Mouse (Mus musculus): Measurements from ENCODE around the gene Heatr4. TPM values are rescaled to one million over a fixed set of nuclear protein-coding genes. Genes with fewer than 3 reads are reported as not detected.

Heatr4 gene
- polyA plus RNA-seq, 1 experiment from 2014 or later, result not detected

DNA sequence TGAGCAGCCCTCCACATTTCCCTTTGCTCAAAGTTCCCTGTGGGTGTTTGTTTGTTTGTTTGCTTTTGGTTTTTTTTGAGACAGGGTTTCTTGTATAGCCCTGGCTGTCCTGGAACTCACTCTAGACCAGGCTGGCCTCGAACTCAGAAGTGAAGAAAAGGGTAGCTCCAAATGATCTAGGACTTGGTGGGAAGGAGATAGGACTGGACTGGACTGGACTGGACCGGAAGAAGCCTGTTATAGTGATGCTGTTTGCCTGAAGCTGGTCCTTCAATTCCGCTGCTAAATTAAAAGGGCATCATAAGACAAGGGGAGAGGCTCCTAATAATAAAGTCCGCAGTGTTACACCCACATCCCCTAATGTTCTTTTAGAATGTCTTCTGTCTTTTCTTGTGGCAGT, 3.8 kb upstream of the Heatr4 start:
- peak; percentile 32; the same call in 1 of the 2 replicates for ATAC-seq (replicated peaks)

DNA sequence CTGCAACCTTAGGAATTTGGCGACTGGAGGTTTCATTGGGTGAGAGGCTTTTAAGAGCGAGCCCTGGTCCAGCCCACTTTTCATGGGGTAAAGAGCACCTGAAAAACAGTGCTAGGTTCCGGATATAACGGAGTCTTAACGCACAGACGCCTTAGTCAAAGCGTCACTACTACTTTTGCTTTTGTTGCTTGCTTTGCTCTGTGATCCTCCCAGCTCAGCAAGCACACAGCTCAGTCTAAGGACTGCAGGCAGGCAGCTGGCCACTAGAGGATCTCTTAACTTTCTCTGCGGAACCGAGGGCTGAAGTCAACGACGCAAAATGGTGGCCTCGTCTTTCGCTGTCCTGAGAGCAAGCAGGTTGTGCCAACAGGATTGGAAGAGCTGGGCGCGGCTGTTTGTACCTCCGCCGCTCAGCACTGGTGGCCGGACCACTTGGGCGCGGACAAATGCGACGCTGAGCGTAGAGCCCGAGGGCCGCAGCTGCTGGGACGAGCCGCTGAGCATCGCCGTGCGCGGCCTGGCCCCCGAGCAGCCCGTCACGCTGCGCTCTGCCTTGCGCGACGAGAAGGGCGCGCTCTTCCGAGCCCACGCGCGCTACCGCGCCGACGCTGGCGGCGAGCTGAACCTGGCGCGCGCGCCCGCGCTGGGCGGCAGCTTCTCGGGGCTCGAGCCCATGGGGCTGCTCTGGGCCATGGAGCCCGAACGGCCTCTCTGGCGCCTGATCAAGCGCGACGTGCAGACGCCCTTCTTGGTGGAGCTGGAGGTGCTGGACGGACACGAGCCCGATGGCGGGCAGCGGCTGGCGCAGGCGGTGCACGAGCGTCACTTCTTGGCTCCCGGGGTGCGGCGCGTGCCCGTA, 3.2 kb upstream of the Heatr4 start, which contains the start of gene Acot2:
TSS of gene Acot2 (plus strand) at position 279 of the 859 bp plus-strand sequence.
- ATAC-seq (replicated peaks), result peak; percentile 95
- H3K27me3 ChIP-seq, result no peaks in the 10 kb centered on the region
- H3K9me3 ChIP-seq, result no peaks in the 10 kb centered on the region
- H3K9ac ChIP-seq (replicated peaks), result peak within 1 kb of the TSS; percentile 76
- under 1% methylated on average over 80 of the region's 80 CpGs for WGBS
- H3K36me3 ChIP-seq, result no peaks in the 10 kb centered on the region
- peaks cover 6% of the 10 kb centered on the region for H3K4me1 ChIP-seq
- H3K27ac ChIP-seq (replicated peaks), result peak within 1 kb of the TSS; percentile 94
- H3K4me3 ChIP-seq, result peak within 1 kb of the TSS; percentile 83
- peak within 1 kb of the TSS; percentile 70 for H3K4me2 ChIP-seq (replicated peaks)

More for the DNA sequence above, 3.8 kb upstream of the Heatr4 start:
- Histone ChIP-seq H3K9me3 (no peaks in the 10 kb centered on the region), H3K27me3 (no peaks in the 10 kb centered on the region), H3K4me1 (peaks cover 6% of the 10 kb centered on the region), H3K4me3 (peak overlapping the region; percentile 83), H3K27ac (replicated peaks) (peak overlapping the region; percentile 94), H3K4me2 (replicated peaks) (peak overlapping the region; percentile 70), H3K36me3 (no peaks in the 10 kb centered on the region), H3K9ac (replicated peaks) (peak overlapping the region; percentile 76)
- WGBS, result 70% methylated on average over 4 of the region's 4 CpGs

DNA sequence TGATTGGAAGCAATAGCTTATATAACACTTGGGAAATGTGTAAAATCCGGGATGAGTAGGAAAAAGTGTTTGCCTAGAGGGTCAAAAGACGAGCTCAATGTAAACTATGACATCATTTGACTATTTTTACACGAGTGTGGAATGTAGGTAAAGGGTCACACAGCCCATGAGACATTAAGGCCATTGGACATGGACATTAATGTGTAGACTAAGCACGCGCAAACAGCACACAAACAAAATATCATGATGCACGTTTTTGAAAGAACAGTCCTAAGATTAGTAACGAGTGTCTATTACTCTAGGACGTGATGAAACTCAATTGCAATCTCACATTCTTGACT, 2.6 kb upstream of the Heatr4 start:
- peak; percentile 49; the same call in 1 of the 2 replicates for ATAC-seq (replicated peaks)
- WGBS, result 32% methylated on average over 8 of the region's 8 CpGs
- H3K4me2 ChIP-seq (replicated peaks), result peak overlapping the region; percentile 70

DNA sequence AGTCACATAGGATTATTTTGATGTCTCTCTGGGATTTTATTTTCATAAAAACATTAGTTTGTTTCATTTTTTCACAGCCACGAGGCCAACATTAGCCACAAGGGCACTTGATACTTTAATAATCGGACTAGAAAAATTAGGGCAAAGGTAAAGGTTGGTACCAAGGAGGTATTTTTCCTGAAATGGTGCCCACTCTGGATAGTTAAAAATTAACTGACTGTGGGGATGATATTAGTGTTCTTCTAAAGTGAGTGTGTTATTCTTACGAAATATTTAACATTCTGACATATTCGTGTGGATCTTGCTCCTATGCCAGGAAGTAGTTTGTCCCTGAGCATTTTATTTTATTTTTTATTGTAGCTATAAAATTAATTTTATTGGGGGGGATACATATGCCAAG, 3.0 kb downstream of the Heatr4 start:
- H3K4me1 ChIP-seq, result no peaks in the 10 kb centered on the region
- ATAC-seq (replicated peaks), result no peak
- 91% methylated on average over 4 of the region's 4 CpGs for WGBS
- no peaks in the 10 kb centered on the region for H3K36me3 ChIP-seq
- H3K9ac ChIP-seq (replicated peaks), result no peak overlapping the region
- H3K4me3 ChIP-seq, result no peak overlapping the region
- no peak overlapping the region for H3K27ac ChIP-seq (replicated peaks)
- H3K9me3 ChIP-seq, result no peaks in the 10 kb centered on the region
- no peaks in the 10 kb centered on the region for H3K27me3 ChIP-seq
- H3K4me2 ChIP-seq (replicated peaks), result no peak overlapping the region

More for the DNA sequence above, 2.6 kb upstream of the Heatr4 start:
- Histone ChIP-seq H3K36me3 (no peaks in the 10 kb centered on the region), H3K27ac (replicated peaks) (peak overlapping the region; percentile 94), H3K4me3 (peak overlapping the region; percentile 83), H3K9me3 (no peaks in the 10 kb centered on the region), H3K9ac (replicated peaks) (peak overlapping the region; percentile 76), H3K27me3 (no peaks in the 10 kb centered on the region), H3K4me1 (peaks cover 6% of the 10 kb centered on the region)

DNA sequence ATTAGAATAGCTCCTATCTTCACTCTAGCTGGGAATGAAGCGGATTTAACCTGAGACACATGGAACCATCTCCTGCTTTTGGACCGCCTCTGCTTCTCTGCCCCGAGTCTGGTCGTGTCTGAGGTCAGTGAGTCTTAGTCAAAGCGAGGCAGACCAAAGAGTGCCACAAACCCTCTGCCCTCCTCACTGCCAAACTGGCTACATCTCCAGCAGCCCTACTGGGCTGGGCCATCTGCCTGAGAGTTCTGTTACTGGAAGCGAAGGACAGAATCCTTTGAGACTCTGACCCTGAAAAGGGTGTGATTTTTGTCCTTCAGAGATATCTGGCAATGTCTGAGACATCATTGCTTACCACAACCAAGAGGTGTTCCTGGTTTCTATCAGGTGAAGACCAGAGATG, 5.8 kb downstream of the Heatr4 start:
- no peaks in the 10 kb centered on the region for H3K9me3 ChIP-seq
- no peaks in the 10 kb centered on the region for H3K36me3 ChIP-seq
- no peak overlapping the region for H3K9ac ChIP-seq (replicated peaks)
- H3K27me3 ChIP-seq, result no peaks in the 10 kb centered on the region
- no peaks in the 10 kb centered on the region for H3K4me1 ChIP-seq
- no peak for ATAC-seq (replicated peaks)
- WGBS, result 91% methylated on average over 6 of the region's 6 CpGs
- no peak overlapping the region for H3K4me3 ChIP-seq
- H3K27ac ChIP-seq (replicated peaks), result no peak overlapping the region
- no peak overlapping the region for H3K4me2 ChIP-seq (replicated peaks)

DNA sequence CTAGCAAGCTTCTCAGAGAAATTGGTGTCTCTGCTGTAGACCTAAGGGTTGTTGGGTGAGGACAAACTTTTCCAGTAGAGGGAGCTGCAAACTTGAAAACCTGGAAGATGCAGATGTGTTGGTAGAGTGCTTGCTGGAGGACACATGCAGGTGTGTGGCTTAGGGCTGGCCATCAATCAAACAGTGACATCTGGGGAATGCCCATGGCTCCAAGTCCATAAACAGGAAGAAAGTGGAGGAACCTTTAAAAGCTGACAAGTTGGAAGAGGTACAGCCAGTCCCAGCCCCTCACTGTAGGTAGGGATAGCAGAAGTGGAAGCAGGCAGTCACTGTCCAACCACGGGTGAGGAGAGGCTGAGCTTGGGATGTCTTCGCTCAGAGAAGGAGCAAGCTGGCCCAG, 12.5 kb downstream of the Heatr4 start:
- no peak overlapping the region for H3K27ac ChIP-seq (replicated peaks)
- no peaks in the 10 kb centered on the region for H3K4me1 ChIP-seq
- H3K4me2 ChIP-seq (replicated peaks), result no peak overlapping the region
- H3K9ac ChIP-seq (replicated peaks), result no peak overlapping the region
- WGBS, result 89% methylated on average over 2 of the region's 2 CpGs
- H3K36me3 ChIP-seq, result no peaks in the 10 kb centered on the region
- H3K27me3 ChIP-seq, result no peaks in the 10 kb centered on the region
- H3K4me3 ChIP-seq, result no peak overlapping the region
- no peak for ATAC-seq (replicated peaks)
- H3K9me3 ChIP-seq, result no peaks in the 10 kb centered on the region

DNA sequence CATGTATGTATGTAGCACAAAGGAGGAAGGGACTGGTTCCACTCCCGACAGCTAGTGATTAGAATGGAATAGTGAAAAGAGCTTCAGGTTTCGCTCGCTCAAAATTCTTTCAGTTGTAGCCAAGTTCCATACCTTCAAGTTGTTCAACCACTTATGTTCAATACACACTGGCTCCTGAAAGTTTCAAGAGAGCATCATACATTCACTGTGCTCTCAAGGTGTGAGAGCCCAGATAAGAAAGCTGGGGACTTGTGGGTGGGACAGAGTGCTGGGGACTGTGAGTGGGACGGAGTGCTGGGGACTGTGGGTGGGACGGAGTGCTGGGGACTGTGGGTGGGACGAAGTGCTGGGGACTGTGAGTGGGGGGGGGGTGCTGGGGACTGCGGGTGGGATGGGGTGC, 19.4 kb downstream of the Heatr4 start:
- no peak overlapping the region for H3K27ac ChIP-seq (replicated peaks)
- H3K9me3 ChIP-seq, result no peaks in the 10 kb centered on the region
- H3K4me1 ChIP-seq, result no peaks in the 10 kb centered on the region
- 89% methylated on average over 7 of the region's 7 CpGs for WGBS
- no peaks in the 10 kb centered on the region for H3K27me3 ChIP-seq
- ATAC-seq (replicated peaks), result no peak
- H3K9ac ChIP-seq (replicated peaks), result no peak overlapping the region
- no peak overlapping the region for H3K4me2 ChIP-seq (replicated peaks)
- H3K4me3 ChIP-seq, result no peak overlapping the region
- no peaks in the 10 kb centered on the region for H3K36me3 ChIP-seq

DNA sequence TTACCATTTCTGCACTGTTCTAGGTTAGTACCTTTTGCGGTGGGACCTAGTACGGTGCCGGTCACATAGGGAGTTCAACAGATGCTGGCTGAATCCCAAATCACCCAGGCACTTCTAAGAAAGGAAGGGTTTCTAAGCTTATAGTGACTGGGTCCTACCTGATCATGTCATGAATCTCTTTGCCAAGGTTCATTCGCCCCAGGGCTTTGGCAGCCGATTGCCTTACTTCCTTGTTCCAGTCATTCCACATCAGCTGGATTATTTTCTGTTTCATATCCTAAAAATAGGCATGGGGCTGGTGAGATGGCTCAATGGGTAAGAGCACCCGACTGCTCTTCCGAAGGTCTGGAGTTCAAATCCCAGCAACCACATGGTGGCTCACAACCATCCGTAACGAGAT, 26.4 kb downstream of the Heatr4 start:
- H3K4me2 ChIP-seq (replicated peaks), result no peak overlapping the region
- no peak overlapping the region for H3K4me3 ChIP-seq
- H3K9ac ChIP-seq (replicated peaks), result no peak overlapping the region
- H3K36me3 ChIP-seq, result 0 out of 2 replicates have a peak, but pooled peaks cover 6% of the 10 kb centered on the region
- H3K27ac ChIP-seq (replicated peaks), result no peak overlapping the region
- no peaks in the 10 kb centered on the region for H3K9me3 ChIP-seq
- H3K4me1 ChIP-seq, result peaks cover 6% of the 10 kb centered on the region; the same call in 1 of the 2 replicates
- no peaks in the 10 kb centered on the region for H3K27me3 ChIP-seq
- WGBS, result 93% methylated on average over 9 of the region's 9 CpGs
- ATAC-seq (replicated peaks), result no peak

DNA sequence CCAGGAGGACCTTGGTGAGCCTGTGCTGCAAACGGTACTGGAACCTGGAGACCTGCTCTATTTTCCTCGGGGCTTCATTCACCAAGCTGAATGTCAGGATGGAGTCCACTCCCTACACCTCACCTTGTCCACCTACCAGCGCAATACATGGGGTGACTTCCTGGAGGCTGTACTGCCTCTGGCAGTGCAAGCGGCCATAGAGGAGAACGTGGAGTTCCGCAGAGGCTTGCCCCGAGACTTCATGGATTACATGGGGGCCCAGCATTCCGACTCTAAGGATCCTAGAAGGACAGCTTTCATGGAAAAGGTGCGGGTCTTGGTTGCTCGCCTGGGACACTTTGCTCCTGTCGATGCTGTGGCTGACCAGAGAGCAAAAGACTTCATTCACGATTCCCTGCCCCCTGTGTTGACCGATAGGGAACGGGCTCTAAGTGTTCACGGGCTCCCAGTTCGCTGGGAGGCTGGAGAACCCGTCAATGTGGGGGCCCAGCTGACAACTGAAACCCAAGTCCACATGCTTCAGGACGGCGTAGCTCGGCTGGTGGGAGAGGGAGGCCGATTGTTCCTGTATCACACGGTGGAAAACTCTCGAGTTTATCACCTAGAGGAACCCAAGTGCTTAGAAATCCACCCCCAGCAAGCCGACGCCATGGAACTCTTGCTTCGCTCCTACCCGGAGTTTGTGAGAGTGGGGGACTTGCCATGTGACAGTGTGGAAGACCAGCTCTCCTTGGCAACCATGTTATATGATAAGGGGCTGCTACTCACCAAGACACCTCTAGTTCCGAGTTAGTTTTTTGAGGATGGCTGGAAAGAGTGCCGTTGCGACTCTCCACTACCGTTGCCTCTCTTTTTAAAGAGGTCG, 32.7 kb downstream of the Heatr4 start:
- no peak for ATAC-seq (replicated peaks)
- Histone ChIP-seq H3K27ac (replicated peaks) (no peak overlapping the region), H3K4me1 (peaks cover 31% of the 10 kb centered on the region), H3K9ac (replicated peaks) (peak overlapping the region; percentile 74), H3K9me3 (no peaks in the 10 kb centered on the region), H3K36me3 (0 out of 2 replicates have a peak, but pooled peaks cover 6% of the 10 kb centered on the region), H3K4me2 (replicated peaks) (peak overlapping the region; percentile 72), H3K4me3 (peak overlapping the region; percentile 72), H3K27me3 (no peaks in the 10 kb centered on the region)
- 71% methylated on average over 32 of the region's 32 CpGs for WGBS

DNA sequence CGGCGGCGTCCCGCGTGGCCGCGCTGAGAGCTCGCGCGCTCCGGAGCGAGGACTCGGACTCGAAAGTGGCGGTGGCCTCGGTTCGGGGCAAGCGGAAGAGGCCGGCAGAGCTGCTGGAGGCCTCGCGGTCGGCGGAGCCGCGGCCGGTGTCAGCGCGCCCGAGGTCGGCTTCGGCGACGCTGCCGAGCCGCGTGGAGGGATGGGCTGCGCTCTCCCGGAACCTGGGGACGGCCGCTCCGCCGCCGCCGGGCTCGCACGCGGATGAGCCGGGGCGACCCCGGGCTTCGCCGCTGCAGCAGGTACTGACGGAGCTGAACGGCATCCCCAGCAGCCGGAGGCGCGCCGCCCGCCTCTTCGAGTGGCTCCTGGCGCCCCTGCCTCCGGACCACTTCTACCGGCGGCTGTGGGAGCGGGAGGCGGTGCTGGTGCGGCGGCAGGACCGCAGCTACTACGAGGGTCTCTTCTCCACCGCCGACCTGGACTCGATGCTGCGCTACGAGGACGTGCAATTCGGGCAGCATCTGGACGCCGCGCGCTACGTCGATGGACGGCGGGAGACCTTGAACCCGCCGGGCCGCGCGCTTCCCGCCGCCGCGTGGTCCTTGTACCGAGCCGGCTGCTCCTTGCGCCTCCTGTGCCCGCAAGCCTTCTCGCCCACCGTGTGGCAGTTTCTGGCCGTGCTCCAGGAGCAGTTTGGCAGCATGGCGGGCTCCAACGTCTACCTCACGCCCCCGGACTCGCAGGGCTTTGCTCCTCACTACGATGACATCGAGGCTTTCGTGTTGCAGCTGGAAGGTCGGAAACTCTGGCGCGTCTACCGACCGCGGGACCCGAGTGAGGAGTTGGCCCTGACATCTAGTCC, 33.6 kb downstream of the Heatr4 start:
- H3K36me3 ChIP-seq, result 0 out of 2 replicates have a peak, but pooled peaks cover 4% of the 10 kb centered on the region
- no peaks in the 10 kb centered on the region for H3K27me3 ChIP-seq
- H3K9ac ChIP-seq (replicated peaks), result peak overlapping the region; percentile 74
- peak overlapping the region; percentile 72 for H3K4me2 ChIP-seq (replicated peaks)
- peaks cover 31% of the 10 kb centered on the region for H3K4me1 ChIP-seq
- ATAC-seq (replicated peaks), result peak; percentile 70
- H3K4me3 ChIP-seq, result peak overlapping the region; percentile 72
- H3K9me3 ChIP-seq, result no peaks in the 10 kb centered on the region
- H3K27ac ChIP-seq (replicated peaks), result peak overlapping the region; percentile 81
- under 1% methylated on average over 110 of the region's 116 CpGs for WGBS

DNA sequence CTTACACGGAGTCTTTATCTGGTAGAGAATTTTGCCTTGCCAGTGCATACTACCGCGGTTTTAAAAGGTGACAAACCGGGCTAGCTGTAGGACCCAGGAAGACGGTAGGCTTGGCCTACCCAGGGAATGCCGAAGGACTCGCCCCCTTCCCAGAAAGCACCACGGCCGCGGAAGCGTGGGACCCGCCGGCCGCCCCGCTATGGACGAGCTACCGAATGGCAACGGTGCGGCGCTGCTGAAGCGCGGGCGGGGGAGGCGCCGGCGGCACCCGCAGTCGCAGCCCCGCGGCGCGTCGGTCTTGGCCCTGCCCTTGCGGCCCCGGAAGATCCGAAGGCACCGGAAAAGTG, 34.2 kb downstream of the Heatr4 start, which contains the start of gene Riox1:
TSS of gene Riox1 (plus strand) at position 116 of the 347 bp plus-strand sequence.
- no peaks in the 10 kb centered on the region for H3K9me3 ChIP-seq
- 0% methylated on average over 37 of the region's 37 CpGs for WGBS

More for the DNA sequence above, 34.2 kb downstream of the Heatr4 start, which contains the start of gene Riox1:
- H3K9ac ChIP-seq (replicated peaks), result peak within 1 kb of the TSS; percentile 74
- no peaks in the 10 kb centered on the region for H3K27me3 ChIP-seq
- H3K36me3 ChIP-seq, result 0 out of 2 replicates have a peak, but pooled peaks cover 1% of the 10 kb centered on the region
- H3K4me2 ChIP-seq (replicated peaks), result peak within 1 kb of the TSS; percentile 72
- H3K4me3 ChIP-seq, result peak within 1 kb of the TSS; percentile 72
- H3K4me1 ChIP-seq, result peaks cover 31% of the 10 kb centered on the region
- peak within 1 kb of the TSS; percentile 81 for H3K27ac ChIP-seq (replicated peaks)
- ATAC-seq (replicated peaks), result peak; percentile 97
